Mouse (Mus musculus) G1E (cell line): Measurements from ENCODE around the gene Rtkn.

Experiments
- CTCF ChIP-seq: IDR thresholded peaks from 2 replicates; pipeline ENCODE4 v1.5.1; 2012; ENCODE audit warnings: low read depth, low read length, inconsistent platforms, mixed read lengths
- GATA1 ChIP-seq: IDR thresholded peaks from 2 replicates; pipeline ENCODE4 v1.6.1; 2012; ENCODE audit warnings: borderline replicate concordance, low read length, inconsistent platforms, mixed read lengths
- POLR2AphosphoS5 ChIP-seq: IDR thresholded peaks from 2 replicates; pipeline ENCODE4 v1.6.1; 2012; ENCODE audit warnings: low read depth, low read length, inconsistent platforms; ENCODE audit not compliant: insufficient replicate concordance

- TF ChIP-seq CTCF (no peak), GATA1 (no peak), POLR2AphosphoS5 (no peak)
These were observed 48.9 kb upstream of the Rtkn start, which contains the start of gene Lbx2 for GRCm38 (mm10) chr6:83086121-83087035.
